Mouse (Mus musculus): ENCODE results near the gene Trak1.

- TF ChIP-seq CTCF (IDR thresholded peaks at IDR 0.05; ENCODE audit: low read depth): no peak
- TF ChIP-seq EP300 (IDR thresholded peaks at IDR 0.05; ENCODE audit: low read depth): no peak
These were observed 94.6 kb downstream of the Trak1 start for GRCm38 (mm10) chr9:121391898-121392297.

Data from liver, postnatal 0 days (tissue).